8 mouse cellular contexts compared by ENCODE assay signal in the genomic region with DNA sequence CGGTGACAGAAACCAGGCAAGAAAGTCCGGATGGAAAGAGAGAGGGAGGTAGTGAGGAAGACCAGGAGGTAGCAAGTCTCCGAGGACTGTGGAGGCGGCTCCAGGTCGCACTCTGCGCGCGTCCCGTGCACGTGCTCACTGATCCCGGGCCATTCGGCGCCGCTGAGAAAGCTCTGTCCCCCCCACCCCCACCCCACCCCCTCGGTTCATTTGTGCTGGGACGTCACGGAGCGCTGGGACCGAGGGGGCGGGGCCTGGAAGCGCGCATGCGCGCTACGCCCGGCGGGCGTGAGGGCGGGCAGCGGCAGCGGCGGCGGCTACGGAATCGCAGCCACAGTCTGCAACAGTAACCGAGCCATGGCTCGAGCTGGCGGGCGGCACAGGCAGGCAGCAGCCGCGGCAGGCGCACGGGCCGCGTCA. TPM values are rescaled to one million over a fixed set of nuclear protein-coding genes. Genes with fewer than 3 reads are reported as not detected.
A peak's percentile ranks its signal among the peaks of the same experiment; 100 is the strongest.
DNase-seq lines count a peak whose midpoint lies in the region; ATAC-seq and TF ChIP-seq lines count a peak whose summit lies in the region.

A gene (plus strand): TSS at position 361 of the 420 bp plus-strand sequence.

- no peak for TF ChIP-seq CTCF in hindbrain, postnatal 0 days (IDR thresholded peaks at IDR 0.05; ENCODE audit: low read depth)
- no peak for TF ChIP-seq CTCF in lung, postnatal 0 days (IDR thresholded peaks at IDR 0.05)

- H3K9me3 ChIP-seq in forebrain, embryonic 11.5 days (ENCODE audit: control insufficient read depth, low read length), result no peaks in the 10 kb centered on the region
- H3K9me3 ChIP-seq in hindbrain, postnatal 0 days (ENCODE audit: low read length), result no peaks in the 10 kb centered on the region
- H3K9me3 ChIP-seq in lung, postnatal 0 days (ENCODE audit: low read length), result no peaks in the 10 kb centered on the region
- no peaks in the 10 kb centered on the region for H3K9me3 ChIP-seq in stomach, embryonic 15.5 days

- ATAC-seq in forebrain, embryonic 11.5 days (replicated peaks; ENCODE audit: low FRiP score), result peak; percentile 67
- peak; percentile 71 for ATAC-seq in hindbrain, postnatal 0 days
- peak; percentile 64 for ATAC-seq in lung, postnatal 0 days
- ATAC-seq in stomach, embryonic 15.5 days (ENCODE audit: insufficient read depth, low FRiP score, low read depth), result peak; percentile 69

- DNase-seq in gastrocnemius, postnatal 14 days, result peak; percentile 58
- DNase-seq in gastrocnemius, postnatal 36 days, result no peak
- DNase-seq in R1 (ENCODE audit: low read depth, low spot score), result peak; percentile 70
- DNase-seq in forebrain, embryonic 11.5 days (ENCODE audit: low spot score), result peak; percentile 92
- DNase-seq in hindbrain, postnatal 0 days (ENCODE audit: low spot score), result peak; percentile 80
- peak; percentile 43 for DNase-seq in lung, postnatal 0 days (ENCODE audit: low spot score)
- no peak for DNase-seq in layer of hippocampus, postnatal 36 days

- WGBS in forebrain, embryonic 11.5 days, result 0% methylated on average over 45 of the region's 45 CpGs
- under 1% methylated on average over 44 of the region's 45 CpGs for WGBS in hindbrain, postnatal 0 days
- WGBS in lung, postnatal 0 days, result 1% methylated on average over 38 of the region's 45 CpGs
- WGBS in stomach, embryonic 15.5 days, result under 1% methylated on average over 37 of the region's 45 CpGs

- peak within 1 kb of the TSS; percentile 56 for H3K9ac ChIP-seq in forebrain, embryonic 11.5 days (ENCODE audit: low read length)
- H3K9ac ChIP-seq in hindbrain, postnatal 0 days (replicated peaks; ENCODE audit: low read length), result peak within 1 kb of the TSS; percentile 49; the same call in 1 of the 2 replicates
- H3K9ac ChIP-seq in lung, postnatal 0 days (replicated peaks; ENCODE audit: low read depth), result no peak within 1 kb of the TSS
- H3K9ac ChIP-seq in stomach, embryonic 15.5 days, result peak within 1 kb of the TSS; percentile 16; the same call in 1 of the 2 replicates

- peaks cover 94% of the 10 kb centered on the region for H3K27me3 ChIP-seq in forebrain, embryonic 11.5 days (ENCODE audit: control insufficient read depth, insufficient read depth, low read length)
- H3K27me3 ChIP-seq in hindbrain, postnatal 0 days (ENCODE audit: insufficient read depth, low read length), result peaks cover 92% of the 10 kb centered on the region
- H3K27me3 ChIP-seq in lung, postnatal 0 days (replicated peaks; ENCODE audit: insufficient read depth, low read length), result peaks cover 98% of the 10 kb centered on the region
- peaks cover 94% of the 10 kb centered on the region for H3K27me3 ChIP-seq in stomach, embryonic 15.5 days (replicated peaks)

- intact Hi-C loops in gastrocnemius, postnatal 14 days (cut with DNase I; ENCODE audit: low total_unique reads), result loop anchor here (10.0 kb wide), 1 partner anchor 717 kb away; no protein-coding TSS in a partner anchor
- intact Hi-C loops in gastrocnemius, postnatal 36 days (cut with DNase I), result loop anchor here (10.0 kb wide), 1 partner anchor 327 kb away; no protein-coding TSS in a partner anchor

- peak within 1 kb of the TSS; percentile 92 for H3K4me2 ChIP-seq in forebrain, embryonic 11.5 days (ENCODE audit: low read depth, low read length, severe bottlenecking)
- peak within 1 kb of the TSS; percentile 94 for H3K4me2 ChIP-seq in hindbrain, postnatal 0 days (ENCODE audit: low read depth, low read length)
- H3K4me2 ChIP-seq in lung, postnatal 0 days (replicated peaks; ENCODE audit: low read depth, low read length), result peak within 1 kb of the TSS; percentile 83
- peak within 1 kb of the TSS; percentile 94 for H3K4me2 ChIP-seq in stomach, embryonic 15.5 days

- H3K4me3 ChIP-seq in forebrain, embryonic 11.5 days (ENCODE audit: low read depth, low read length), result peak within 1 kb of the TSS; percentile 47
- H3K4me3 ChIP-seq in hindbrain, postnatal 0 days (ENCODE audit: low read length), result peak within 1 kb of the TSS; percentile 47
- H3K4me3 ChIP-seq in lung, postnatal 0 days (ENCODE audit: low read depth, low read length), result peak within 1 kb of the TSS; percentile 45
- peak within 1 kb of the TSS; percentile 51 for H3K4me3 ChIP-seq in stomach, embryonic 15.5 days (replicated peaks)

- no peak for TF ChIP-seq EP300 in lung, postnatal 0 days (IDR thresholded peaks at IDR 0.05)

- no peaks in the 10 kb centered on the region for H3K36me3 ChIP-seq in forebrain, embryonic 11.5 days (ENCODE audit: control insufficient read depth, insufficient read depth, low read length)
- no peaks in the 10 kb centered on the region for H3K36me3 ChIP-seq in hindbrain, postnatal 0 days (ENCODE audit: insufficient read depth, low read length)
- no peaks in the 10 kb centered on the region for H3K36me3 ChIP-seq in lung, postnatal 0 days (ENCODE audit: insufficient read depth, low read length)
- no peaks in the 10 kb centered on the region for H3K36me3 ChIP-seq in stomach, embryonic 15.5 days

- H3K4me1 ChIP-seq in forebrain, embryonic 11.5 days (replicated peaks; ENCODE audit: control insufficient read depth, insufficient read depth, low read length), result peaks cover 14% of the 10 kb centered on the region
- peaks cover 4% of the 10 kb centered on the region; the same call in 1 of the 2 replicates for H3K4me1 ChIP-seq in hindbrain, postnatal 0 days (ENCODE audit: insufficient read depth, low read length)
- peaks cover 13% of the 10 kb centered on the region; the same call in 1 of the 2 replicates for H3K4me1 ChIP-seq in lung, postnatal 0 days (ENCODE audit: insufficient read depth, low read depth, low read length)
- peaks cover 28% of the 10 kb centered on the region for H3K4me1 ChIP-seq in stomach, embryonic 15.5 days

- H3K27ac ChIP-seq in forebrain, embryonic 11.5 days (ENCODE audit: low read depth, low read length), result no peak within 1 kb of the TSS
- no peak within 1 kb of the TSS; the same call in 1 of the 2 replicates for H3K27ac ChIP-seq in hindbrain, postnatal 0 days
- no peak within 1 kb of the TSS for H3K27ac ChIP-seq in lung, postnatal 0 days (ENCODE audit: low read length)
- no peak within 1 kb of the TSS for H3K27ac ChIP-seq in stomach, embryonic 15.5 days

RNA-seq across cellular contexts. Expression of the gene that starts here (rescaled TPM):
- total RNA-seq in gastrocnemius, postnatal 14 days (2021), result not detected
- total RNA-seq in gastrocnemius, postnatal 36 days (2021), result not detected
- polyA plus RNA-seq in forebrain, embryonic 11.5 days (2014; fragmentation: Nextera tagmentation; extraction: Ambion mirVana), result 2.5 and 2.6 TPM in 2 replicates
- total RNA-seq in hindbrain, postnatal 0 days (2014; rRNA removed), result 2.6 and 4.2 TPM in 2 replicates
- polyA plus RNA-seq in hindbrain, postnatal 0 days (2015; fragmentation: Nextera tagmentation; extraction: Ambion mirVana), result 1.9 and 2.6 TPM in 2 replicates
- polyA plus RNA-seq in lung, postnatal 0 days (2015; fragmentation: Nextera tagmentation; extraction: Ambion mirVana), result not detected in 2 replicates
- polyA plus RNA-seq in stomach, embryonic 15.5 days (2015; fragmentation: Nextera tagmentation; extraction: Ambion mirVana), result 3.9 and 4.7 TPM in 2 replicates
- total RNA-seq in layer of hippocampus, postnatal 36 days (2021), result 1 to 10 TPM in 1 of 2 experiments, under 1 TPM in 1; 0.35 to 1.1 TPM

Comparison
In these comparisons a context has a peak if more than half of its experiments do, and no peak if none do; other contexts are left out.
1. Peak in DNase-seq in gastrocnemius, postnatal 14 days; RNA of the gene not detected or under 1 TPM.
2. Peak in DNase-seq, ATAC-seq, H3K4me3 ChIP-seq and H3K4me2 ChIP-seq in lung, postnatal 0 days; RNA of the gene not detected or under 1 TPM.
3. DNase-seq: peak in R1 (single experiment), forebrain, embryonic 11.5 days (single experiment) and hindbrain, postnatal 0 days (single experiment); none in gastrocnemius, postnatal 36 days (0 of 2) and layer of hippocampus, postnatal 36 days (0 of 2).
4. Peak in every context shown above with its lines, with median percentiles within 50 percentile points of each other: ATAC-seq, H3K4me2 ChIP-seq and H3K4me3 ChIP-seq.